Mouse (Mus musculus): ENCODE measurements at regions not wholly inside any gene's neighbourhood (a gene's known extent, or its start where the extent isn't known, plus 50 kb on each side); places are given as distances from the start of the nearest gene placed in this dataset.

DNA sequence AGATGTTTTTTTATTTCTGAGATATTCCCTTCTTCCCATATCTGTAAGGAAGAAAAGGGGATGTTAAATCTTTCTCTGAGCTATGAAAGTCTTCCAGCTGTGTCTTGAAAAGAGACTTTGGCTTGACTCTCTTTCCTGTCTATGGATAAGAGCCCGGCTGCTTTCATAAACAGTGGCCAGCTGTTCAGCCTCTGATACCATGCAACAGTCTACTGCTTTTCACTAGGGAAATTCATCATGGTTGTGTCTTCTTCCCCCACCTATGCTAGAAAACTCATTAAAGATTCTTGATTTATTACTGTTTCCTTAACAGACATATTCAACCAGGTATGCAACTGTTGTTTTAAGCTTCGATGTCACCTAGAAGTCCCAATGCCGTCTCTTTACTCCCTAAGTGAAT lies 213.8 kb upstream of the Ferd3l start:
- in situ Hi-C loops (cut with MboI, MseI): no loop called here

DNA sequence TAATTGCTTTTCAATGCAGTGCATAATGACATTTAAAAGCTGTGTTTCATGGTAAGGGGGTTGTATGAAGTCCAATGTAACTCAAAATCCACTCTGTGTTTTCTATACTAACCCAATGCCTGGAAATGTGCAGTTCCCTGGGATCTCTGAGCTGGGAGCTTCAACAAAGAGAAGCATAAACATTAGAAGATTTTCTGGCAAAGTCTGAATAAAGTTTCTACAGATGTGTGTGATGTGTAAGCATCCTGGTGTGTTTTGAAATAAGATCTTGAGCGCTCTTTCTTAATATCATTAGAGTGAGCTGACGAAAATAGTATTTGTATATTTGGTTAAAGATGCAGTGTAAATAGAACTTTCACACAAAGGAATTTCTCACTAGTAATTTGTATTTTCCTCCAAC lies 212.2 kb upstream of the Ferd3l start:
- in situ Hi-C loops (cut with MboI, MseI): no loop called here

DNA sequence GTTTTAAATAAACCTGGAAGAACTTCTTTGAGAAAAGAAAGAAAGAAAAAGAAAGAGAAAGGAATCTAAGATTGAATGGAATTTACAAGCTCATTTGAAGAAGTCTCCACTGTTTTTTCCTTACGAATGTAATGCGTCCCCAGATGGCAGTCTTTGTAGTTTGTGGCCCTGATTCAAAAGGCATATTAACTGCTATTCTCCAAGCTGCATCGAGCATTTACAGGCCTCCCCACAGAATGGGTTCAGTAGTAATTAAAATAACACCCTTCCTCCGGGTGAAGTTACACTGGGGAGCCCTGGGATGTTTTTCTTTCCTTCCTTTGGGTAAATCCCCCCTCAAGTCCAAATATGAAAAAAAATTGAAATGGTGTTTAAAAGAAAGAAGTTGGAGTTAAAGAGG lies 211.2 kb upstream of the Ferd3l start:
- in situ Hi-C loops (cut with MboI, MseI): no loop called here

DNA sequence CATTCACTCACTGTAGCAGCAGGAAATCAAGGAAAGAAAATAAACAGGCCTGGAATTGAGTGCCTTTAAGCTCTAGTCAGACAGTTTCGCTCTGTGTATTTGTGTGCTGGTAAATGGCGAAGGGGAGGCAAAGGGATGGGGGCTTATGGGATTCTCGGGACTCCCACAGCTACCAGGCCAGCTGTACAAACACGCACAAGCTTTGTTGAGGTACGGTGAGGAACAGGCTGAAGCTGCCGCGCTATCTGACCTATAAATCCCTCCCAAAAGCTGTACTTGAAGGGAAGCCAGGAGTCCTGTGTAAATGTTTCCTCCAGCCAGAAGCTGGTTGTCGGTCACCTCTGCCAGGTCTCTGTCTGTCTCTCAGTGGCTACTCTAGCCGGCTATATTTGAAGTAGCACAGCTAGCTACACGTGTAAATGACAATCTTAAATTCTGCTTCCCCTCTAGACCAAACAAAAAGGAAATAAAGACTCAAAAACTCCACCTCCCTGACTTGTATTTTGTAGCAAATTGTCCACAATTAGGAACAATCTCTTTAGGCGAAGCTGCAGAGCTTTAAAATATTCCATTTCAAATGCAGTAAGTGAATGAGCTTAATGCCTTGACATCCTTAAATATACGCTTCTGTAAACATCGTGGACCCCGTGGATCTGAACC lies 210.5 kb upstream of the Ferd3l start:
- in situ Hi-C loops (cut with MboI, MseI): no loop called here

DNA sequence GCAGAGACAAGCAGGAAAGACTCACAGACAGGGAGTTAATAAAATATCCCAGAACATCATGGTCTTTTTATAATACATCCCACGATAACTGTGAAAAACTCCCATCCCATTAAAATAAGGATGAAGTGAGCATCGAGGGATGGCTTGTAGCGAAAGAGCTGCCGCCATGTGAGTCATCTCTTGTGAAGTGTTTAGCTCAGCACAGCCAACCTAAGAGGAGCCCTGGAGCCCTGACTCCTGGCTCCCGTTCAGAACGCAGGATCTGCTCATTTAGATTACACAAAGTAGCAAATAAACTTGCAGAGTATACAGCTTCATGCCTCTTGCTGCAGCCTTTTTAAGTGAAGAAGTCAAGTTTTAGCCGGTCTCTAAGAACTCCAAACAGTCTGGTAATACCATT lies 209.2 kb upstream of the Ferd3l start:
- in situ Hi-C loops (cut with MboI, MseI): no loop called here

DNA sequence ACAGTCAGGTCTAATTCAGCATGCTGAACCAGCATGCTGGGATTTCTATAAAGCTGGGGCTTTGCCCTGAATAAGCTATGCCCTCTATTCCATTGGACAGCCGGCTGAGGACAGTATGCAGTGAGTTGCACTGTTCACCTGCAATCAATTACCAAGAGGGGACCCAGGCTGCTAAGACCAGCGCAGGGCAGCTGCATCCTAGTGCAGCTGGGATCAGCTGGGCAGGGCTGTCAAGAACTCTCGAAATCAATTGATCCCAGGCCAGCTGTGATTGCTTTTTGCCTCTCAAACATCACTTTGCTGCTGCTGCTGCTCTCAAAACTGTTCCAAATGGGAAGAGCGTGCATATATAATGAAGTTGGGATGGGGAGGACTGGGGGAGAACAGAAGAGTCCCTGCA lies 196.3 kb upstream of the Ferd3l start:
- in situ Hi-C loops (cut with MboI, MseI): no loop called here

DNA sequence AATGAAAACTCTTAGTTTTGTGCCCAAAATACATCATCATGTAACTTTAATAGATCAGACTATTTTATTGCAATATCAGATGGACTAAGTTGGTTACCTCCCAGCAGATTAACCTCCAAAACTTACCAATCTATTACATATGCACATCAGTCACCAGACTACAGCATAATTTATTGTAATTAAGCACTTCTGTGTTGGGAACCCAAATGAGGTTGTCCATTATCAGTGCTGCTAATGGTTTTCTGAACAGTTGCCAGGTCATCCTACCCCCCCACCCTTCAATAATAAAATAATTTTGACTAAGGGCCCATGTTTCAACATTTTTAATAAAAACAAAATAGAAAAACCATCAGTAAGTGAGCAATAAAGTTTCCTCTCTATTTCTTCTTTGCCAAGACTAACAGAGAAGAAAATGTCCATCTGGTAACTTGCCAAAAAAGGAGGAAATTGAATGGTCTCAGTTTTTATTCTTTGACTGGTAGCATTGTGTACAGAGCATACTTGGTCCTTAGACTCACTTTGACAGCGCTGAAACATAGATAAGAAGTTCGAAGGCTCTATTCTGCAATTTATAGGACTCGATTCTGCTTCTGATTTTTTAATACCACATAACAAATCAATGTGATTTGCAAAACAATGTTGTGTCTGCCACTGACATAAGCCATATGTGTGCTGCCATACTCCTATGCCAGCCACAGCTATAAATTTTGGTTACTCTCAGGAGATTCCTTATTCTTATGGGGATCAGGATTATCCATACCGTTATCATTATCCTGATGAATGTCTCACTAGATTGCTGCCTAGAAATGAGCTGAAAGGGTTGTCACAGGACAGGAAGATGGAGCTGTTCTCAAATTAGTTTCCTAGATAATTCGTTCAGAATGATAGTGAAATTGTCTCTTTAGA lies 152.4 kb upstream of the Ferd3l start:
- in situ Hi-C loops (cut with MboI, MseI): no loop called here

DNA sequence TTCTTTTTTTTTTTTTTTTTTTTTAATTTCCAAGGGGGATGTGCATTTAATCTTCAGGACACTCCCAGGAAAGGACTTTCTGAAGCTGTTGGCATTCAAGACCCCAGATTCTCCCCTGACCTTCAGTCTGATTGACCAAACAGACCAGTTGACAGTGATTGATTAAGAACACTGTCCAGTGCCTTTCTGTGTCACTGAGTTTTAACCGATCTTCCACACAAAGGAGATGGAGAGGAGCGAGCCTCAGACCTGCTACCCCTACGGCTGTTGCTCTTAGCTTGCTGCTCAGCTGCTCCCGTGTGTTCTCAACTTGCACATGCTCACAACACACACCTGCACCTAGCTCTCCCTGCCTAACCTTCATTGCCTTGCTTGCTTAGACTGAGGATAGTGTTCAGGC lies 149.7 kb upstream of the Ferd3l start:
- in situ Hi-C loops (cut with MboI, MseI): no loop called here

DNA sequence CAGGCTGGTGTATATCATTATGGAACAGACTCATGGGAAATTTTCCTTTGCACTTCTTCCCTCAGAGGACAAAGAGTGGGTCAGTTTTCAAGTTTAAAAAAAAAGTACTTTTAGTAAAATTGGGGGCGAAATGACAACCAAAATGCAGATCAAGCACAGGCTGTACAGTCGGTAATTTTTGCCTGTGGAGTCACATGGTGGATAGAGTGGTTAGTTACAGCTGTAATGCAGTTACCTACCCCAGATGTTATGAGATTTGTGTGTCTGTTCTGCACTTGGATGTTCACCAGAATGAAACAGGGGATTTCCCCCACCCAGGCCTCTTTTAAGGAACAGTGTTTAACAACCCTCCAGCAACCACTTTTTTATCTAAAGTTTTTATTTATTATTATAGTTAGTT lies 148.3 kb upstream of the Ferd3l start:
- in situ Hi-C loops (cut with MboI, MseI): no loop called here

DNA sequence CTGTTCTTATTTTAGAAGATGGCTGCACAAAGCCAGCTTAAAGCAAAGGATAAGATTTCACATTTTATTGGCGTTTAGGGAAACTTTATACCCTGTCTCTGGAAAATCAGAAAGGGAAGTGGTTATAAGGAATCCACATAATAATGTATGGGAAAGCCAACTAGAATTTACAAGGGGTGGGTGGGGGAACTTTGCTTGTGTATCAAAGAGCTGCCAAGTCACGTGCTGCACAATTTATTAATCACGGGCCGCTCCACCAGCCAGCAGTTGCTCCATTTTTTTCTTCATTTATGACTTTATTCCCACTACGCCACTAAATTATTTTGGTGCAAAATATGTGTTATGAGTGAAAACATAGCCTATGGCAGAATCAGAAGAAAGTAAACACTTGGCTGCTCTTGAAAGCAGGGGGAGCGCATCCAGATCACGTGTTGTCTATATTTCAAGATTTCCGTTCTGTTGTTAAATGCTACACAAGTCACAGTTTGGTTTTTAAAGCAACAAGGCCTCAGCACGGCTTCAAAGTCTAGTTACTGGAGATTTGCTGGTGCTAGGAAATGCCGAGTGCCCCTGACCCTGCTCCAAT lies 123.9 kb upstream of the Ferd3l start:
- in situ Hi-C loops (cut with MboI, MseI): no loop called here

DNA sequence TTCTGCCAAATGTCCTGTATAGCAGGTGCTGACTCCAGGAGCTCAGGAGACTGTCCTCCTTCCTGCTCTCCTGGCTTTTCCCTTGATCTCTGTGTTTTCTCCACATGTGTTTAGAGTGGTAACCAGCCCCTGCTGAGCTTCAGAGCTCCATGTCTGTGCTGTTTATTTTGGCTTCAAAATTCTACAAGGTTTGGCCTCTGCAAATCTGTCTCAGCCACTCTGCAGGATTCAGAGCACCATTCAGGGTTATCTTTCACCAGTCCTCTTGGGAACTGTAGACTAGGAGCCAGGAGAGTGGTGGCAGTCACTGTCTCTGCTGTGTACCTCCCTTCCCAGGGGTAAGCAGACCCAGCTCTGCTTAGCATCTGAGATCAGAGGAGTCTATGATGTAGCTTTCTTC lies 102.7 kb upstream of the Ferd3l start:
- in situ Hi-C loops (cut with MboI, MseI): loop anchor here (10.0 kb wide), 2 partner anchors 421 to 939 kb away; no protein-coding TSS in a partner anchor

DNA sequence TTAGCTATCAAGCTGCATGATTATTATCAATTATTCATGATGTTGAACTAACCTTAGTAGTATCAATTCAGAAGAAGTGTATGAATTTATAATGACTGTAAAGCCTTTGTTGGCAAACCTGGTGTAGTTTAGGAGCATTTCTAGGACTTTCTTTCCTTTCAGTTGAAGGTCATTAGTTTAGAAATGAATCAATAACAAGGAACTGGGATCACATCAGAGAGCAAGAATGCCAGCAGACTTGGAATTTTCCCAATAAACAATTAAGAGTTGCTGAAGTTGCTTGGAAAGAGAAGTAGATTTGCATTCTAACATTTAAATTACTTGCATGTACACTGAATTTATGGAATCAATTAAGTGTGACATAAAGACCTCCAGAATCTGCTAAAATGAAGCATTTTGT lies 79.1 kb upstream of the Ferd3l start:
- in situ Hi-C loops (cut with MboI, MseI): no loop called here

DNA sequence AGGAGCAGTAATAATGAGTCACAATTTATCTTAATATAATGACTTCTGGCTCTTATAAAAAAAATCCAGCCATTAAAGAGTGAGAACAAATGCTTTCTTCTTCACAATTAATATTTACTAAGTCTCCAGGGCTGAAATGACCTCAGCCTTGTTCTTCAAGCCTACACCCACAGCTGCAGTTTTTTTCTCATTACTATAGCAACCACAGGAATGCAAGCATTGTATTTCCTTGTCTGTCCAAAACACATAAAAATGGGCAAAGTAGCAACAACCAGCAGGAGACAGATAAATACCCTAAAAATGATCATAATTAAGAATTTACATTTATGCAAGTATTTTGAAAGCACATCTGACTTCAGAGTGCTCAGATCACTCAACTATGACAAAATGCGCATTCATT lies 76.5 kb upstream of the Ferd3l start:
- in situ Hi-C loops (cut with MboI, MseI): loop anchor here (10.0 kb wide), 1 partner anchor 1237 kb away; no protein-coding TSS in a partner anchor

Measured in T-helper 2 cell (primary cell).